Mouse (Mus musculus): ENCODE measurements around the gene Anks1. TPM values are rescaled to one million over a fixed set of nuclear protein-coding genes. Genes with fewer than 3 reads are reported as not detected.
"Not testable (repeated sequence)": the region's sequence is repeated elsewhere in the genome, so short reads cannot be mapped to it uniquely, and the experiment has no call there.

Gene Anks1
- polyA plus RNA-seq, 1 experiment from 2014 or later: 46.9 TPM

- Histone ChIP-seq H3K27me3 (ENCODE audit: control insufficient read depth, insufficient read depth, low read length) (no peaks in the 10 kb centered on the region), H3K9me3 (ENCODE audit: control insufficient read depth, low read length) (no peaks in the 10 kb centered on the region), H3K9ac (ENCODE audit: low read length) (no peak overlapping the region), H3K4me2 (ENCODE audit: low read depth) (no peak overlapping the region), H3K4me1 (ENCODE audit: control insufficient read depth, insufficient read depth, low read length) (no peaks in the 10 kb centered on the region), H3K27ac (ENCODE audit: low read depth, low read length) (no peak overlapping the region), H3K4me3 (ENCODE audit: low read depth, low read length) (no peak overlapping the region), H3K36me3 (ENCODE audit: control insufficient read depth, insufficient read depth, low read length) (peaks cover 3% of the 10 kb centered on the region)
- 94% methylated on average over 14 of the region's 14 CpGs for WGBS
- DNase-seq (ENCODE audit: low spot score): no peak
- no peak for ATAC-seq (ENCODE audit: insufficient read depth, low FRiP score, low TSS enrichment)
Observed at GRCm38 (mm10) chr17:27976266-27976665, 67.2 kb downstream of the Anks1 start.

- DNase-seq (ENCODE audit: low spot score) (no peak), ATAC-seq (ENCODE audit: insufficient read depth, low FRiP score, low TSS enrichment) (no peak)
- no peak overlapping the region for H3K4me2 ChIP-seq (ENCODE audit: low read depth)
- peaks cover 3% of the 10 kb centered on the region for H3K36me3 ChIP-seq (ENCODE audit: control insufficient read depth, insufficient read depth, low read length)
- no peak overlapping the region for H3K9ac ChIP-seq (ENCODE audit: low read length)
- H3K27ac ChIP-seq (ENCODE audit: low read depth, low read length): no peak overlapping the region
- H3K4me1 ChIP-seq (ENCODE audit: control insufficient read depth, insufficient read depth, low read length): no peaks in the 10 kb centered on the region
- WGBS: 92% methylated on average over 3 of the region's 3 CpGs
- H3K9me3 ChIP-seq (ENCODE audit: control insufficient read depth, low read length): no peaks in the 10 kb centered on the region
- H3K4me3 ChIP-seq (ENCODE audit: low read depth, low read length): no peak overlapping the region
- H3K27me3 ChIP-seq (ENCODE audit: control insufficient read depth, insufficient read depth, low read length): no peaks in the 10 kb centered on the region
Observed at GRCm38 (mm10) chr17:27977008-27977636, 68.0 kb downstream of the Anks1 start.

- H3K27me3 ChIP-seq (ENCODE audit: control insufficient read depth, insufficient read depth, low read length): no peaks in the 10 kb centered on the region
- no peak for ATAC-seq (ENCODE audit: insufficient read depth, low FRiP score, low TSS enrichment)
- H3K4me1 ChIP-seq (ENCODE audit: control insufficient read depth, insufficient read depth, low read length): no peaks in the 10 kb centered on the region
- no peak for DNase-seq (ENCODE audit: low spot score)
- 92% methylated on average over 3 of the region's 3 CpGs for WGBS
- H3K9me3 ChIP-seq (ENCODE audit: control insufficient read depth, low read length): no peaks in the 10 kb centered on the region
- no peak overlapping the region for H3K27ac ChIP-seq (ENCODE audit: low read depth, low read length)
- peaks cover 3% of the 10 kb centered on the region for H3K36me3 ChIP-seq (ENCODE audit: control insufficient read depth, insufficient read depth, low read length)
- H3K9ac ChIP-seq (ENCODE audit: low read length): no peak overlapping the region
- no peak overlapping the region for H3K4me2 ChIP-seq (ENCODE audit: low read depth)
- no peak overlapping the region for H3K4me3 ChIP-seq (ENCODE audit: low read depth, low read length)
Observed at GRCm38 (mm10) chr17:27980391-27980955, 71.4 kb downstream of the Anks1 start.

- no peak for DNase-seq (ENCODE audit: low spot score)
- no peak for ATAC-seq (ENCODE audit: insufficient read depth, low FRiP score, low TSS enrichment)
- H3K9ac ChIP-seq (ENCODE audit: low read length): no peak overlapping the region
Observed at GRCm38 (mm10) chr17:27981451-27982069, 72.5 kb downstream of the Anks1 start.

GRCm38 (mm10) chr17:27982070-27982457 is 73.0 kb downstream of the Anks1 start:
- H3K9me3 ChIP-seq (ENCODE audit: control insufficient read depth, low read length); H3K36me3 ChIP-seq (ENCODE audit: control insufficient read depth, insufficient read depth, low read length); H3K27me3 ChIP-seq (ENCODE audit: control insufficient read depth, insufficient read depth, low read length); H3K4me2 ChIP-seq (ENCODE audit: low read depth); DNase-seq (ENCODE audit: low spot score); H3K4me1 ChIP-seq (ENCODE audit: control insufficient read depth, insufficient read depth, low read length); ATAC-seq (ENCODE audit: insufficient read depth, low FRiP score, low TSS enrichment); H3K4me3 ChIP-seq (ENCODE audit: low read depth, low read length); H3K27ac ChIP-seq (ENCODE audit: low read depth, low read length); H3K9ac ChIP-seq (ENCODE audit: low read length): not testable (repeated sequence)
- WGBS: 82% methylated on average over 13 of the region's 14 CpGs

More at GRCm38 (mm10) chr17:27981451-27982069, 72.5 kb downstream of the Anks1 start:
- Histone ChIP-seq H3K9me3 (ENCODE audit: control insufficient read depth, low read length) (no peaks in the 10 kb centered on the region), H3K27me3 (ENCODE audit: control insufficient read depth, insufficient read depth, low read length) (no peaks in the 10 kb centered on the region), H3K4me1 (ENCODE audit: control insufficient read depth, insufficient read depth, low read length) (no peaks in the 10 kb centered on the region), H3K36me3 (ENCODE audit: control insufficient read depth, insufficient read depth, low read length) (peaks cover 5% of the 10 kb centered on the region), H3K4me3 (ENCODE audit: low read depth, low read length) (no peak overlapping the region), H3K27ac (ENCODE audit: low read depth, low read length) (no peak overlapping the region), H3K4me2 (ENCODE audit: low read depth) (no peak overlapping the region)
- WGBS: 91% methylated on average over 5 of the region's 5 CpGs

GRCm38 (mm10) chr17:27982712-27983266 is 73.7 kb downstream of the Anks1 start:
- ATAC-seq (ENCODE audit: insufficient read depth, low FRiP score, low TSS enrichment) (no peak), DNase-seq (ENCODE audit: low spot score) (no peak)
- WGBS: 67% methylated on average over 7 of the region's 7 CpGs
- peaks cover 2% of the 10 kb centered on the region; the same call in 1 of the 2 replicates for H3K36me3 ChIP-seq (ENCODE audit: control insufficient read depth, insufficient read depth, low read length)
- H3K9ac ChIP-seq (ENCODE audit: low read length): no peak overlapping the region
- no peaks in the 10 kb centered on the region for H3K9me3 ChIP-seq (ENCODE audit: control insufficient read depth, low read length)
- no peak overlapping the region for H3K4me2 ChIP-seq (ENCODE audit: low read depth)
- H3K4me1 ChIP-seq (ENCODE audit: control insufficient read depth, insufficient read depth, low read length): no peaks in the 10 kb centered on the region
- H3K27ac ChIP-seq (ENCODE audit: low read depth, low read length): no peak overlapping the region
- no peak overlapping the region for H3K4me3 ChIP-seq (ENCODE audit: low read depth, low read length)
- H3K27me3 ChIP-seq (ENCODE audit: control insufficient read depth, insufficient read depth, low read length): no peaks in the 10 kb centered on the region

GRCm38 (mm10) chr17:27984421-27984820 is 75.3 kb downstream of the Anks1 start:
- no peaks in the 10 kb centered on the region for H3K4me1 ChIP-seq (ENCODE audit: control insufficient read depth, insufficient read depth, low read length)
- H3K9ac ChIP-seq (ENCODE audit: low read length): no peak overlapping the region
- ATAC-seq (ENCODE audit: insufficient read depth, low FRiP score, low TSS enrichment): no peak
- H3K27ac ChIP-seq (ENCODE audit: low read depth, low read length): no peak overlapping the region
- DNase-seq (ENCODE audit: low spot score): no peak
- H3K4me2 ChIP-seq (ENCODE audit: low read depth): no peak overlapping the region
- WGBS: 91% methylated on average over 12 of the region's 12 CpGs
- H3K9me3 ChIP-seq (ENCODE audit: control insufficient read depth, low read length): no peaks in the 10 kb centered on the region
- H3K36me3 ChIP-seq (ENCODE audit: control insufficient read depth, insufficient read depth, low read length): peaks cover 2% of the 10 kb centered on the region; the same call in 1 of the 2 replicates
- H3K4me3 ChIP-seq (ENCODE audit: low read depth, low read length): no peak overlapping the region
- no peaks in the 10 kb centered on the region for H3K27me3 ChIP-seq (ENCODE audit: control insufficient read depth, insufficient read depth, low read length)

- no peak for DNase-seq (ENCODE audit: low spot score)
- no peaks in the 10 kb centered on the region for H3K9me3 ChIP-seq (ENCODE audit: control insufficient read depth, low read length)
- no peak overlapping the region for H3K4me2 ChIP-seq (ENCODE audit: low read depth)
- H3K27ac ChIP-seq (ENCODE audit: low read depth, low read length): no peak overlapping the region
- no peaks in the 10 kb centered on the region for H3K4me1 ChIP-seq (ENCODE audit: control insufficient read depth, insufficient read depth, low read length)
- no peak overlapping the region for H3K4me3 ChIP-seq (ENCODE audit: low read depth, low read length)
- H3K36me3 ChIP-seq (ENCODE audit: control insufficient read depth, insufficient read depth, low read length): peaks cover 2% of the 10 kb centered on the region; the same call in 1 of the 2 replicates
- no peaks in the 10 kb centered on the region for H3K27me3 ChIP-seq (ENCODE audit: control insufficient read depth, insufficient read depth, low read length)
- no peak for ATAC-seq (ENCODE audit: insufficient read depth, low FRiP score, low TSS enrichment)
- no peak overlapping the region for H3K9ac ChIP-seq (ENCODE audit: low read length)
- WGBS: 94% methylated on average over 19 of the region's 19 CpGs
Observed at GRCm38 (mm10) chr17:27986106-27986505, 77.0 kb downstream of the Anks1 start.

Data from neural tube, embryonic 11.5 days (tissue).